Mouse (Mus musculus) bone marrow, adult 2 months (tissue): ENCODE measurements at regions not wholly inside any gene's neighbourhood (a gene's known extent, or its start where the extent isn't known, plus 50 kb on each side); places are given as distances from the start of the nearest gene placed in this dataset.

Experiments used
- CTCF ChIP-seq: fragments of 200-500 bp; IDR thresholded peaks from 2 replicates; pipeline ENCODE4 v1.5.1; 2011; ENCODE audit warnings: low read length, control low read depth; ENCODE audit not compliant: control insufficient read depth, insufficient read depth
- POLR2A ChIP-seq: fragments of 200-500 bp; IDR thresholded peaks from 2 replicates; pipeline ENCODE4 v1.6.1; 2011; ENCODE audit warnings: low read depth, mild to moderate bottlenecking, control low read depth, low read length, borderline replicate concordance; ENCODE audit not compliant: control insufficient read depth

- no peak for TF ChIP-seq POLR2A
- no peak for TF ChIP-seq CTCF
These were observed 69.8 kb upstream of the Tbl1xr1 start for GRCm38 (mm10) chr3:22006651-22007050.
